Mouse (Mus musculus) ES-E14 (cell line): ENCODE results near the gene Arl6ip5.
"Not testable (repeated sequence)": the region's sequence is repeated elsewhere in the genome, so short reads cannot be mapped to it uniquely, and the experiment has no call there.

Experiments used
- CHD2 ChIP-seq: IDR thresholded peaks from 2 replicates; pipeline ENCODE4 v1.6.1; 2014; ENCODE audit warnings: mild to moderate bottlenecking, low read depth, low read length, inconsistent platforms
- ZC3H11A ChIP-seq: IDR thresholded peaks from 2 replicates; pipeline ENCODE4 v1.6.1; 2012; ENCODE audit warnings: low read depth, mild to moderate bottlenecking, inconsistent platforms, low read length, borderline replicate concordance
- ZNF384 ChIP-seq: IDR thresholded peaks from 2 replicates; pipeline ENCODE4 v1.6.1; 2012; ENCODE audit warnings: low read depth, low read length, inconsistent platforms

DNA sequence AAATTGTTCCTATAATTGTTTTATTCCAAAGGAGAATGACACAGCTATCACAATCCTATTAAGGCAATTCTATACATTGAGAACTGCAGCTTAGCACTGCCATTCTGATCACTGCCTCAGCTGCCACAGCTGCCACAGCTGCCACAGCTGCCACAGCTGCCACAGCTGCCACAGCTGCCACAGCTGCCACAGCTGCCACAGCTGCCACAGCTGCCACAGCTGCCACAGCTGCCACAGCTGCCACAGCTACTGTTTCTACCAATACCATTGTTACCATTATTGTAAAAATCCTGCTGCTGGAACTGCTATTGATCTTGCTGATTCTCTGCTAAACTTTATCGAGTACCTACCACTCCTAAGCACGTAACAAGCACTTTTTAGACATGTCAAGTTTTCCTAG, 49.4 kb downstream of the Arl6ip5 start:
- not testable (repeated sequence) for TF ChIP-seq CHD2, ZNF384, ZC3H11A
